Mouse (Mus musculus): ENCODE measurements at regions not wholly inside any gene's neighbourhood (a gene's known extent, or its start where the extent isn't known, plus 50 kb on each side); places are given as distances from the start of the nearest gene placed in this dataset.

DNA sequence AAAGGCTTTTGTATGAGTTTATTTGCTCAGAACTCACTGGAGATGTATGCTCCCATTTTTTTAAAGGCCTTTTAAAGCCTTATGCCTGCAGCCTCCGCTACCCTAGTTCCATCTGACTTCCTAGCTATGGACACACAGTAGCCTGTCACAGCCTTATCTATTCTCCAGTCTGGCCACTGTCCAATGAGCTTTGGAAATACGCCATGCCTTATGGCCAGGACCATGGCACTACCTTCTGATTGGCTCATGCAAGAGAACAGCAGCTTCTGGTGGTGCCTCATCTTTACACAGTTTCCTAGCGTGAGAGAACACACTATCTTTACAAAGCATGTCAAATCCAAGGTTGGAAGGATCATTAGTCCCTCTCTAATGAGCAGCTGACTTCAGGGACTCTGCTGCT, 424.1 kb upstream of the Zdhhc25 start:
- no peak for ATAC-seq (ENCODE audit: low FRiP score, low TSS enrichment)
- Histone ChIP-seq H3K36me3 (ENCODE audit: control insufficient read depth, insufficient read depth, low read length) (no peaks in the 10 kb centered on the region), H3K9me3 (ENCODE audit: control insufficient read depth, low read length) (no peaks in the 10 kb centered on the region), H3K4me1 (ENCODE audit: control insufficient read depth, insufficient read depth, low read length) (no peaks in the 10 kb centered on the region), H3K27ac (replicated peaks; ENCODE audit: low read depth, low read length) (no peak overlapping the region), H3K4me3 (replicated peaks; ENCODE audit: low read depth, low read length) (no peak overlapping the region), H3K9ac (replicated peaks; ENCODE audit: low read length) (no peak overlapping the region), H3K27me3 (ENCODE audit: control insufficient read depth, insufficient read depth, low read length) (no peaks in the 10 kb centered on the region), H3K4me2 (ENCODE audit: low read length) (no peak overlapping the region)
- 72% methylated on average over 3 of the region's 3 CpGs for WGBS
- DNase-seq = no peak

DNA sequence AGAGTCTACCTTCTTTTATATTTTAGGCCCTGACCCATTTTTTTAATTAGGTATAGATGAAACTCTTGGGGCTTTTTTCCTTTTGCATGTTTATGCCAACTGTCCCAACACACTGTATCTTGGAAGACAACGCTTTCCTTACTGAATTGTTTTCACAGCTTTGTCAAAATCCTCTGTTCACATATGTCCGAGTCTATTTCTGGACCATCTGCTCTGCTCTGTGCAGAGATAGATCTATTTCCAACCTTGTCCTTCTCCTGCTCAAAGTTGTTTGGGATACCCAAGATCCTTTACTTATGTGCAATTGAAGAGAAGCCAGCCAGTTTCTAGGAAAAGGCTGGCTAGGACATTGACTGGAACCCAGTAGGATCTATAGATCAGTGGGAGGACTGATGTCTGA, 403.6 kb upstream of the Zdhhc25 start:
- WGBS = 92% methylated on average over 2 of the region's 2 CpGs
- no peaks in the 10 kb centered on the region for H3K4me1 ChIP-seq (ENCODE audit: control insufficient read depth, insufficient read depth, low read length)
- no peak overlapping the region for H3K4me2 ChIP-seq (ENCODE audit: low read length)
- no peak overlapping the region for H3K9ac ChIP-seq (replicated peaks; ENCODE audit: low read length)
- H3K36me3 ChIP-seq (ENCODE audit: control insufficient read depth, insufficient read depth, low read length) = no peaks in the 10 kb centered on the region
- ATAC-seq (ENCODE audit: low FRiP score, low TSS enrichment) (no peak), DNase-seq (no peak)
- H3K27ac ChIP-seq (replicated peaks; ENCODE audit: low read depth, low read length) = no peak overlapping the region
- H3K4me3 ChIP-seq (replicated peaks; ENCODE audit: low read depth, low read length) = no peak overlapping the region
- no peaks in the 10 kb centered on the region for H3K9me3 ChIP-seq (ENCODE audit: control insufficient read depth, low read length)
- H3K27me3 ChIP-seq (ENCODE audit: control insufficient read depth, insufficient read depth, low read length) = no peaks in the 10 kb centered on the region

DNA sequence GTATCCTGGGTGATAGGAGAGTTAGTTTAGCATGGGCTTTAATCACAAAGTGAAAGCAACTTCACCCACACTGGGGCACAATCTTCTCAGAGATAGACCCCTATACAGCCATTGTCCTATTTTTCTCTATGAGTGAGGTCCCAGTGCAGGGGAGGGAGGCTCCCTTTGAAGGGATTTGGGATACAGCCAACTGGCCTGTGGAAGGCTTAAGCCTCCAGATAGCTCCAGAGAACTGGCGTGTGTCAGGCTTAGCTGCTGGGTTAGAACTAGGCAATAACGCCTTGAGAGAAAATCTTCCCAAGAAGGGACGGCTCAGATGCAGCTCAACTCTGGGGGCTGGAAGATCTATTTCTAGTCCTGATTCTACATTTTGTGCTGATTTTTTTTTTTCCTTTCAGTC, 397.4 kb upstream of the Zdhhc25 start:
- DNase-seq (peak; percentile 79), ATAC-seq (ENCODE audit: low FRiP score, low TSS enrichment) (no peak)
- no peaks in the 10 kb centered on the region for H3K36me3 ChIP-seq (ENCODE audit: control insufficient read depth, insufficient read depth, low read length)
- H3K27ac ChIP-seq (replicated peaks; ENCODE audit: low read depth, low read length) = no peak overlapping the region
- peak overlapping the region; percentile 27; the same call in 1 of the 2 replicates for H3K4me2 ChIP-seq (ENCODE audit: low read length)
- no peak overlapping the region for H3K9ac ChIP-seq (replicated peaks; ENCODE audit: low read length)
- no peak overlapping the region for H3K4me3 ChIP-seq (replicated peaks; ENCODE audit: low read depth, low read length)
- WGBS = 11% methylated on average over 3 of the region's 3 CpGs
- no peaks in the 10 kb centered on the region for H3K27me3 ChIP-seq (ENCODE audit: control insufficient read depth, insufficient read depth, low read length)
- H3K9me3 ChIP-seq (ENCODE audit: control insufficient read depth, low read length) = no peaks in the 10 kb centered on the region
- peaks cover 18% of the 10 kb centered on the region for H3K4me1 ChIP-seq (ENCODE audit: control insufficient read depth, insufficient read depth, low read length)

DNA sequence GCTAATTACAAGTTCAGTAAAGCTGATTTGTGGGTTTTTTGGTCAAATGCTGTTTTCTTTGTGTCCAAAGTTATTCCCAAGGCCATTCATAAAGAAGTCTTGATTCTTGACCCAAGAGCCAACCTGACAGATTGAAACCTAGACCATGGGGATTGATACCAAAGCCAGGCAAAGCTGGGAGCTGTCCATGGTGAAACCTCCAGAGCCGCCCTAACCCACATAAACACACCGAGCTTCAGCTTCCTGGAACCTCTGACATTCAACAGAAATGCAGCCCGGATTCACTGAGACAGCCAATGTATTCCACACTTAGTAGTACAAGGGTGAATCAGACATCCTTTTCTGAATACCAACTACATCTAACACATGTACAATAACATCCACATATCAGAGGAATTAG, 386.7 kb upstream of the Zdhhc25 start:
- Histone ChIP-seq H3K9me3 (ENCODE audit: control insufficient read depth, low read length) (no peaks in the 10 kb centered on the region), H3K4me2 (ENCODE audit: low read length) (no peak overlapping the region), H3K4me3 (replicated peaks; ENCODE audit: low read depth, low read length) (no peak overlapping the region), H3K27me3 (ENCODE audit: control insufficient read depth, insufficient read depth, low read length) (no peaks in the 10 kb centered on the region), H3K27ac (replicated peaks; ENCODE audit: low read depth, low read length) (no peak overlapping the region), H3K36me3 (ENCODE audit: control insufficient read depth, insufficient read depth, low read length) (no peaks in the 10 kb centered on the region), H3K4me1 (ENCODE audit: control insufficient read depth, insufficient read depth, low read length) (no peaks in the 10 kb centered on the region), H3K9ac (replicated peaks; ENCODE audit: low read length) (no peak overlapping the region)
- DNase-seq (no peak), ATAC-seq (ENCODE audit: low FRiP score, low TSS enrichment) (no peak)
- 62% methylated on average over 3 of the region's 3 CpGs for WGBS

DNA sequence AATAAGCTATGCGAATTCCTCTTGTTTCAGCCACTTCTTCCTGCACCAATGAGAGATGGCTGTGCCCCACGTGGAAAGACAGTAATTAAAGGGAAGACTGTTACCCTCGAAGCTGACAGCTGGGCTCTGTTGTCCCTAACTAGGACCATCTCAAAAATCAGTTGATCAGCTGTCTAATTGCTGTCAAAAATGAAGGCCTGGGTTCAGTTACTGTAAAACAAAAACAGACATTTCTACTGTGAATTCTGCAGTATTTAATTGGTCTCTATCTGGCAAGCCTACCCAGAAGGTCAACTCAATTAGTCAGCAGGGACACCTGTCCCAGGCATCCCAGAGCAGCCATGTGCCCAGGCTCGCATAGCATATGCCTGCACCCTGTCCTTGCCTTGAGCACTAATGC, 385.8 kb upstream of the Zdhhc25 start:
- H3K4me1 ChIP-seq (ENCODE audit: control insufficient read depth, insufficient read depth, low read length) = no peaks in the 10 kb centered on the region
- no peaks in the 10 kb centered on the region for H3K36me3 ChIP-seq (ENCODE audit: control insufficient read depth, insufficient read depth, low read length)
- H3K9me3 ChIP-seq (ENCODE audit: control insufficient read depth, low read length) = no peaks in the 10 kb centered on the region
- H3K27ac ChIP-seq (replicated peaks; ENCODE audit: low read depth, low read length) = no peak overlapping the region
- H3K4me3 ChIP-seq (replicated peaks; ENCODE audit: low read depth, low read length) = no peak overlapping the region
- H3K9ac ChIP-seq (replicated peaks; ENCODE audit: low read length) = no peak overlapping the region
- DNase-seq = no peak
- ATAC-seq (ENCODE audit: low FRiP score, low TSS enrichment) = no peak
- 54% methylated on average over 4 of the region's 4 CpGs for WGBS
- H3K27me3 ChIP-seq (ENCODE audit: control insufficient read depth, insufficient read depth, low read length) = no peaks in the 10 kb centered on the region
- H3K4me2 ChIP-seq (ENCODE audit: low read length) = no peak overlapping the region

DNA sequence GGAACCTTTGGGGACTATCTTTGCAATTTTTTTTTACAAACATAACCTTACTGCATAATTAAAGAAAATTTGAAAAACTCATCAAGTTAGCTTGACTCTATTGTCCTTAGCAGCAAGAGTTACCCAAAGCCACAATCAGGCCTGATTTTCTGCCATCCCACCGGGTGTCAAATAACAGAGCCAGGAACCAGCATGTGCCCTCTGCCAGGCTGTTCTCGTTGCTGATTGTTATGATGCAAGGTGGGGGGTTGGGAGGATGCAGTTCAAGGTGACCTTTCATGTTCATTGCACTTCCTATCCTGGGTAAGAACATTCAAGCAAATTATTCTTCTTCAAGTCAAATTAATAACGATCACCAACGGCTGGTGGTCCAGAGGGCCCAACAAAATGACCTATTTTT, 370.6 kb upstream of the Zdhhc25 start:
- no peak overlapping the region for H3K4me2 ChIP-seq (ENCODE audit: low read length)
- no peaks in the 10 kb centered on the region for H3K9me3 ChIP-seq (ENCODE audit: control insufficient read depth, low read length)
- ATAC-seq (ENCODE audit: low FRiP score, low TSS enrichment) = no peak
- no peaks in the 10 kb centered on the region for H3K4me1 ChIP-seq (ENCODE audit: control insufficient read depth, insufficient read depth, low read length)
- no peak overlapping the region for H3K9ac ChIP-seq (replicated peaks; ENCODE audit: low read length)
- WGBS = 73% methylated on average over 4 of the region's 4 CpGs
- DNase-seq = no peak
- no peaks in the 10 kb centered on the region for H3K36me3 ChIP-seq (ENCODE audit: control insufficient read depth, insufficient read depth, low read length)
- H3K4me3 ChIP-seq (replicated peaks; ENCODE audit: low read depth, low read length) = no peak overlapping the region
- H3K27me3 ChIP-seq (ENCODE audit: control insufficient read depth, insufficient read depth, low read length) = no peaks in the 10 kb centered on the region
- no peak overlapping the region for H3K27ac ChIP-seq (replicated peaks; ENCODE audit: low read depth, low read length)

DNA sequence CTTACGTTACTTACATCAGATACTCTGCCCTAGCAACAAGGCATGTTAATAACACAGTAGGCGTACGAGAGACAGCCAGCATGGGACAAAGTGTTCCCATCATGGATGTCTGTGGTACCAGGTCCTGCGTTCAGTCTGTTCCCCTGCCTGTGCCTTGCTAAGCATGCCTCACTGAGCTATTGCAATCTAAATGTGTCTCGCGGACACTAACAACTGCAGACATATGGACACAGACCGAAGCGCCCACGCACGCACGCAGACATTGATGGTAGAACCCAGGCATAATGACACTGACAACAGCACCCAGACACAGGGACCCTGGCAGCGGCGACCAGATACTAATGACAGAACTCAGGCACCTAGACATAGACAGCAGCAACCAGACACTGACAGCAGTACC, 355.5 kb upstream of the Zdhhc25 start:
- H3K9ac ChIP-seq (replicated peaks; ENCODE audit: low read length) = no peak overlapping the region
- peaks cover 12% of the 10 kb centered on the region for H3K4me1 ChIP-seq (ENCODE audit: control insufficient read depth, insufficient read depth, low read length)
- H3K4me2 ChIP-seq (ENCODE audit: low read length) = no peak overlapping the region
- 90% methylated on average over 13 of the region's 13 CpGs for WGBS
- DNase-seq = no peak
- H3K4me3 ChIP-seq (replicated peaks; ENCODE audit: low read depth, low read length) = no peak overlapping the region
- no peak overlapping the region for H3K27ac ChIP-seq (replicated peaks; ENCODE audit: low read depth, low read length)
- H3K27me3 ChIP-seq (ENCODE audit: control insufficient read depth, insufficient read depth, low read length) = no peaks in the 10 kb centered on the region
- no peaks in the 10 kb centered on the region for H3K9me3 ChIP-seq (ENCODE audit: control insufficient read depth, low read length)
- H3K36me3 ChIP-seq (ENCODE audit: control insufficient read depth, insufficient read depth, low read length) = no peaks in the 10 kb centered on the region
- ATAC-seq (ENCODE audit: low FRiP score, low TSS enrichment) = no peak

DNA sequence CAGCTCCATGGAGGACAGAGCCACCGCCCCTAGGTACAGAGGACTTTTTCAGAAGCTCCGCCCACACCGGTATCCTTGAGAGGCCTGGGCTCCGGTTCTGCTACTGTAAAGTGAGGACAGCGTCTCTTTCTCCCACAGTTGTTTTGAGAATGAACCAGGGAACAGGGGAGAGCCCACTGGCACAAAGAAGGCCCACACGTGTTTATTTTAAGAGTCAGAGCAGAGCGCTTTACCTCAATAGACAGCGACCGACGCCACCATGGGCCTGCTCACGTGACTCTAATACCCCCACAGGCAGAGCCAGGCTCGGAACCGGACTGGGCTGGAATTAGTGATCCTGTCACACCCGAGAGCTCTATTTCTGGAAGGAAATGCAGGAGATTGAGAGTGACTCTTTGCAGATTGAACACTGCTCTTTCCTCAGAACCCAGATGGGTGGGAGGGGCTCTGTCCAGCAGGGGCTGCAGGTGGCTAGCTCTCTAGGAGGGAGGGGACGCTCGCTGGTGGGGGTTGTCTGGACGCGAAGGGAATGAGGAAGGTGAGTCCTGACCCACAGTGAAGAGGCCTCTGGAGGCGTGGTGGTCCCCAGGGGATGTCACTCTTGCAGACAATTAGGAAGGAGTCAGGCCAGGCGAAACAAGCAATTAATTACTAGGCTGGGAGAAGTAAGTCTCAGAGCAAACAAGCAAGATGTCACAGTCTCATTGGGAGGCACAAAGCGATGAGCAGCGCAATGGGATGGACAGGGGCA, 354.4 kb upstream of the Zdhhc25 start:
- 48% methylated on average over 22 of the region's 22 CpGs for WGBS
- no peak overlapping the region for H3K27ac ChIP-seq (replicated peaks; ENCODE audit: low read depth, low read length)
- peak; percentile 17 for DNase-seq
- H3K4me3 ChIP-seq (replicated peaks; ENCODE audit: low read depth, low read length) = no peak overlapping the region
- H3K27me3 ChIP-seq (ENCODE audit: control insufficient read depth, insufficient read depth, low read length) = no peaks in the 10 kb centered on the region
- H3K9me3 ChIP-seq (ENCODE audit: control insufficient read depth, low read length) = no peaks in the 10 kb centered on the region
- H3K9ac ChIP-seq (replicated peaks; ENCODE audit: low read length) = no peak overlapping the region
- H3K4me1 ChIP-seq (ENCODE audit: control insufficient read depth, insufficient read depth, low read length) = peaks cover 12% of the 10 kb centered on the region
- ATAC-seq (ENCODE audit: low FRiP score, low TSS enrichment) = no peak
- H3K36me3 ChIP-seq (ENCODE audit: control insufficient read depth, insufficient read depth, low read length) = no peaks in the 10 kb centered on the region
- no peak overlapping the region for H3K4me2 ChIP-seq (ENCODE audit: low read length)

DNA sequence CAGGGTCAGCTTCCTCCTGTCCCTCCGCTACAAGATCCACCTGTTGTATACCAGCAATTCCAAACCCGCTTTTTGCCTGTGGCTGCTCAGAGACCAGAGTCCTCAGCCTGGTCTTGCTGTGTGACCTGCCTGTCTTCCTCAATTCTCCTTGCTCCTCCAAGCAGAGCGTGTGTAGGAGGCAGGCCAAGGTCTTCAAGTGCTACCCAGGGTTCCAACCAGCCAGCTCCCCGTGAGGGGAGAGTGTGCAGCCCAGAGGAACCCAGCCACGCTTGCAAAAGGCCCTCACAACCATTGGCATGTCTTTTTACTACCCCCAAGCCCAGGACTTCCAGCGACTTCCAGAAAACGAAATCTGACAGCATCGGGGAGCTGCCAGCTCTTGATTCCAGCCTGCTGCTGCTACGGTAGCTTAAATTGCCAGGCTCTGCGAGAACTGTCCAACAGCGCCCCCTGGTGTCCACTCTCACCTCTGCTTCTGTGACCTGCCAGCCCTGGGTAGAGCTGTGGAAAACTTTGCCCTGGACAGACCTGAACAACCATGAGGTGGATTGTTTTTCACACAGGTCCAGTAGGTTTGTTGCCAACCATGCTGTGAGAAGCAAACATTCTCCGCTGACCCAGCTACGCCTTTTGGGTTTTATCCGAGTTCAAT, 352.0 kb upstream of the Zdhhc25 start:
- H3K9me3 ChIP-seq (ENCODE audit: control insufficient read depth, low read length) = no peaks in the 10 kb centered on the region
- WGBS = 25% methylated on average over 14 of the region's 14 CpGs
- H3K36me3 ChIP-seq (ENCODE audit: control insufficient read depth, insufficient read depth, low read length) = no peaks in the 10 kb centered on the region
- H3K27ac ChIP-seq (replicated peaks; ENCODE audit: low read depth, low read length) = no peak overlapping the region
- no peaks in the 10 kb centered on the region for H3K27me3 ChIP-seq (ENCODE audit: control insufficient read depth, insufficient read depth, low read length)
- no peak overlapping the region for H3K9ac ChIP-seq (replicated peaks; ENCODE audit: low read length)
- DNase-seq (peak; percentile 95), ATAC-seq (ENCODE audit: low FRiP score, low TSS enrichment) (peak; percentile 53)
- no peak overlapping the region for H3K4me2 ChIP-seq (ENCODE audit: low read length)
- H3K4me1 ChIP-seq (ENCODE audit: control insufficient read depth, insufficient read depth, low read length) = peaks cover 12% of the 10 kb centered on the region
- H3K4me3 ChIP-seq (replicated peaks; ENCODE audit: low read depth, low read length) = no peak overlapping the region
